Mouse (Mus musculus) limb, embryonic 12.5 days (tissue): ENCODE results near the gene Tox2. TPM values are rescaled to one million over a fixed set of nuclear protein-coding genes. Genes with fewer than 3 reads are reported as not detected.

ENCODE experiments used
- ATAC-seq: fragments of 200-750 bp; cut with Nextera tagmentation; 2 replicates; pipeline ENCODE4 v1.8.0; 2017; ENCODE audit warnings: low read depth, moderate TSS enrichment; ENCODE audit not compliant: insufficient number of reproducible peaks, insufficient read depth, low FRiP score, low TSS enrichment
- H3K27ac ChIP-seq: fragments of 300-500 bp; sonication (generic); 2 replicates; pipeline ENCODE4 v1.5.1; 2016; ENCODE audit warnings: mild to moderate bottlenecking, moderate library complexity
- H3K27me3 ChIP-seq: fragments of 300-500 bp; sonication (generic); 2 replicates; pipeline ENCODE4 v1.6.1; 2016; ENCODE audit warnings: mild to moderate bottlenecking, moderate library complexity
- H3K36me3 ChIP-seq: fragments of 300-500 bp; sonication (generic); 2 replicates; pipeline ENCODE4 v1.6.1; 2016; ENCODE audit warnings: mild to moderate bottlenecking, moderate library complexity
- H3K4me1 ChIP-seq: fragments of 300-500 bp; sonication (generic); replicated peaks from 2 replicates; pipeline ENCODE4 v1.6.1; 2016
- H3K4me2 ChIP-seq: fragments of 300-500 bp; sonication (generic); 2 replicates; pipeline ENCODE4 v1.6.1; 2016; ENCODE audit warnings: mild to moderate bottlenecking, moderate library complexity
- H3K4me3 ChIP-seq: fragments of 300-500 bp; sonication (generic); replicated peaks from 2 replicates; pipeline ENCODE4 v1.5.1; 2016; ENCODE audit warnings: mild to moderate bottlenecking
- H3K9ac ChIP-seq: fragments of 300-500 bp; sonication (generic); replicated peaks from 2 replicates; pipeline ENCODE4 v1.6.1; 2016; ENCODE audit warnings: mild to moderate bottlenecking, moderate library complexity
- H3K9me3 ChIP-seq: fragments of 300-500 bp; sonication (generic); 2 replicates; pipeline ENCODE4 v1.6.1; 2016; ENCODE audit warnings: mild to moderate bottlenecking, moderate library complexity
- WGBS: fragments of 180-500 bp; shearing (Covaris S2); methylation state at CpG from one replicate; pipeline ENCODE4 v1.1.7; 2016; 5-methylcytosine and 5-hydroxymethylcytosine counted together
- polyA plus RNA-seq: library from polyadenylated mRNA; unstranded; fragments of >200 nt; fragmentation: Nextera tagmentation; extraction: Ambion mirVana; gene quantifications from 2 replicates; pipeline ENCODE4 v1.2.1, GENCODE M21; 2016

The Tox2 gene
- polyA plus RNA-seq, 1 experiment from 2014 or later, result 0.92 TPM

GRCm38 (mm10) chr2:163370175-163370574 is 167.2 kb downstream of the Tox2 start:
- 41% methylated on average over 4 of the region's 4 CpGs for WGBS
- Histone ChIP-seq H3K27ac (no peak overlapping the region), H3K4me2 (no peak overlapping the region), H3K36me3 (no peaks in the 10 kb centered on the region), H3K4me3 (no peak overlapping the region), H3K4me1 (no peaks in the 10 kb centered on the region), H3K9me3 (no peaks in the 10 kb centered on the region), H3K9ac (no peak overlapping the region), H3K27me3 (peaks cover 14% of the 10 kb centered on the region)
- no peak for ATAC-seq

- Histone ChIP-seq H3K36me3 (no peaks in the 10 kb centered on the region), H3K4me1 (no peaks in the 10 kb centered on the region), H3K4me3 (no peak overlapping the region), H3K27me3 (peaks cover 39% of the 10 kb centered on the region), H3K27ac (no peak overlapping the region), H3K9ac (no peak overlapping the region), H3K9me3 (peaks cover 4% of the 10 kb centered on the region; the same call in 1 of the 2 replicates), H3K4me2 (no peak overlapping the region)
- no peak for ATAC-seq
- 85% methylated on average over 1 of the region's 1 CpGs for WGBS
These were observed 169.7 kb downstream of the Tox2 start for GRCm38 (mm10) chr2:163372627-163373026.

Other genes starting within 250 kb of the Tox2 start
- not detected in 2 replicates for gene Sgk2, start 215.8 kb upstream of the Tox2 start, polyA plus RNA-seq
- 55.0 and 59.3 TPM in 2 replicates for gene Ift52, start 185.8 kb upstream of the Tox2 start, polyA plus RNA-seq
- gene Mybl2, start 148.4 kb upstream of the Tox2 start, polyA plus RNA-seq, result 39.1 and 39.2 TPM in 2 replicates
- not detected in 2 replicates for gene Gtsf1l, start 115.3 kb upstream of the Tox2 start, polyA plus RNA-seq
- 1.6 and 2.2 TPM in 2 replicates for gene Jph2, start 194.9 kb downstream of the Tox2 start, polyA plus RNA-seq
- gene Oser1, start 221.6 kb downstream of the Tox2 start, polyA plus RNA-seq, result 85.1 and 91.8 TPM in 2 replicates
- 0.40 and 0.59 TPM in 2 replicates for gene Gdap1l1, start 235.4 kb downstream of the Tox2 start, polyA plus RNA-seq